Mouse (Mus musculus) liver, adult 2 months (tissue): ENCODE measurements at regions not wholly inside any gene's neighbourhood (a gene's known extent, or its start where the extent isn't known, plus 50 kb on each side); places are given as distances from the start of the nearest gene placed in this dataset.

Experiments used
- CTCF ChIP-seq: fragments of 200-500 bp; IDR thresholded peaks from 2 replicates; pipeline ENCODE4 v1.5.1; 2011; ENCODE audit warnings: low read depth, low read length, control low read depth
- POLR2A ChIP-seq: fragments of 200-500 bp; IDR thresholded peaks from 2 replicates; pipeline ENCODE4 v1.6.1; 2011; ENCODE audit warnings: low read length, control low read depth; ENCODE audit not compliant: insufficient read depth; ENCODE audit errors: extremely low read depth

DNA sequence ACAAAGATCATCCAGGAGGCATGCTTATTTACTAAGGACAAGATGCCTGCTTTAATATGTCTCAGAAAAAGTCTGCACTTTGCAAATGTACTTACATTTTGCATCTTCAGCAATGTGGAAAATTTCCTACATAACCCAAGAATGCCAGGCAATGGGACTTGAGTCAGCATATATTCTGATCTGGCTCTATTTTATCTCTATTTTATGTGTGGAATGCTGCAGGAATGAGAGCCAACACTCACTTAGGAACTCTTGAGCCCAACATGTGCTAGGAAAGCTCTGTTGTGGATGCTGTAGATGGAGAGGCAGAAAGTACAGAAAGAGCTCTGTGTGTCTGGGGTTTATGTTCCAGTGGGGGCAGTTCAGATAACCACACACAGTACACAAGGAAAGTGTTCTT lies 99.0 kb upstream of the Cd93 start:
- TF ChIP-seq CTCF (no peak), POLR2A (no peak)
